Mouse (Mus musculus): Measurements from ENCODE around the gene Lpin3. TPM values are rescaled to one million over a fixed set of nuclear protein-coding genes. Genes with fewer than 3 reads are reported as not detected.

Lpin3 gene
- 0.25 and 0.29 TPM in 2 replicates for polyA plus RNA-seq (2016; fragmentation: Nextera tagmentation; extraction: Ambion mirVana)

- Histone ChIP-seq H3K9me3 (replicated peaks) (no peaks in the 10 kb centered on the region), H3K4me3 (no peak within 1 kb of the TSS), H3K27me3 (ENCODE audit: low read depth, poor library complexity, severe bottlenecking) (no peaks in the 10 kb centered on the region), H3K4me1 (no peaks in the 10 kb centered on the region), H3K27ac (replicated peaks) (no peak within 1 kb of the TSS), H3K36me3 (no peaks in the 10 kb centered on the region)
- no peak for DNase-seq (ENCODE audit: low spot score)
- WGBS = 82% methylated on average over 13 of the region's 13 CpGs
Observed at GRCm38 (mm10) chr2:160880453-160881195, at the start of gene Lpin3. Lpin3 (plus strand) TSS chr2:160880670.

- no peaks in the 10 kb centered on the region for H3K27me3 ChIP-seq (ENCODE audit: low read depth, poor library complexity, severe bottlenecking)
Observed at GRCm38 (mm10) chr2:160840838-160841237, 39.6 kb upstream of the Lpin3 start.

GRCm38 (mm10) chr2:160847664-160848063, 32.8 kb upstream of the Lpin3 start:
- H3K36me3 ChIP-seq = no peaks in the 10 kb centered on the region
- H3K4me1 ChIP-seq = no peaks in the 10 kb centered on the region
- H3K27ac ChIP-seq (replicated peaks) = no peak overlapping the region
- H3K4me3 ChIP-seq = no peak overlapping the region
- no peaks in the 10 kb centered on the region for H3K27me3 ChIP-seq (ENCODE audit: low read depth, poor library complexity, severe bottlenecking)
- H3K9me3 ChIP-seq (replicated peaks) = no peaks in the 10 kb centered on the region
- WGBS = 83% methylated on average over 1 of the region's 1 CpGs
- DNase-seq (ENCODE audit: low spot score) = no peak

More at GRCm38 (mm10) chr2:160840838-160841237, 39.6 kb upstream of the Lpin3 start:
- Histone ChIP-seq H3K4me1 (0 out of 2 replicates have a peak, but pooled peaks cover 3% of the 10 kb centered on the region), H3K36me3 (no peaks in the 10 kb centered on the region), H3K27ac (replicated peaks) (no peak overlapping the region), H3K9me3 (replicated peaks) (no peaks in the 10 kb centered on the region), H3K4me3 (no peak overlapping the region)
- DNase-seq (ENCODE audit: low spot score) = no peak

- WGBS = 85% methylated on average over 2 of the region's 2 CpGs
Observed at GRCm38 (mm10) chr2:160848186-160848585, 32.3 kb upstream of the Lpin3 start.

GRCm38 (mm10) chr2:160849617-160850240, 30.7 kb upstream of the Lpin3 start:
- no peak for DNase-seq (ENCODE audit: low spot score)
- Histone ChIP-seq H3K27ac (replicated peaks) (no peak overlapping the region), H3K9me3 (replicated peaks) (no peaks in the 10 kb centered on the region), H3K36me3 (no peaks in the 10 kb centered on the region), H3K4me3 (no peak overlapping the region), H3K4me1 (no peaks in the 10 kb centered on the region), H3K27me3 (ENCODE audit: low read depth, poor library complexity, severe bottlenecking) (no peaks in the 10 kb centered on the region)
- WGBS = 84% methylated on average over 3 of the region's 3 CpGs

More at GRCm38 (mm10) chr2:160848186-160848585, 32.3 kb upstream of the Lpin3 start:
- Histone ChIP-seq H3K4me3 (no peak overlapping the region), H3K4me1 (no peaks in the 10 kb centered on the region), H3K9me3 (replicated peaks) (no peaks in the 10 kb centered on the region), H3K36me3 (no peaks in the 10 kb centered on the region), H3K27ac (replicated peaks) (no peak overlapping the region), H3K27me3 (ENCODE audit: low read depth, poor library complexity, severe bottlenecking) (no peaks in the 10 kb centered on the region)
- no peak for DNase-seq (ENCODE audit: low spot score)

GRCm38 (mm10) chr2:160850360-160850759, 30.1 kb upstream of the Lpin3 start:
- Histone ChIP-seq H3K9me3 (replicated peaks) (no peaks in the 10 kb centered on the region), H3K36me3 (no peaks in the 10 kb centered on the region), H3K27me3 (ENCODE audit: low read depth, poor library complexity, severe bottlenecking) (no peaks in the 10 kb centered on the region), H3K4me3 (no peak overlapping the region), H3K27ac (replicated peaks) (no peak overlapping the region), H3K4me1 (no peaks in the 10 kb centered on the region)
- 85% methylated on average over 3 of the region's 3 CpGs for WGBS
- no peak for DNase-seq (ENCODE audit: low spot score)

- DNase-seq (ENCODE audit: low spot score) = no peak
- Histone ChIP-seq H3K36me3 (no peaks in the 10 kb centered on the region), H3K4me1 (no peaks in the 10 kb centered on the region), H3K9me3 (replicated peaks) (no peaks in the 10 kb centered on the region; the same call in 1 of the 2 replicates), H3K27ac (replicated peaks) (no peak overlapping the region), H3K4me3 (no peak overlapping the region), H3K27me3 (ENCODE audit: low read depth, poor library complexity, severe bottlenecking) (no peaks in the 10 kb centered on the region)
Observed at GRCm38 (mm10) chr2:160854687-160855086, 25.8 kb upstream of the Lpin3 start.

- 80% methylated on average over 5 of the region's 5 CpGs for WGBS
- H3K9me3 ChIP-seq (replicated peaks) = no peaks in the 10 kb centered on the region; the same call in 1 of the 2 replicates
- H3K36me3 ChIP-seq = no peaks in the 10 kb centered on the region
- no peak overlapping the region for H3K27ac ChIP-seq (replicated peaks)
- H3K27me3 ChIP-seq (ENCODE audit: low read depth, poor library complexity, severe bottlenecking) = no peaks in the 10 kb centered on the region
- DNase-seq (ENCODE audit: low spot score) = no peak
- no peak overlapping the region for H3K4me3 ChIP-seq
- H3K4me1 ChIP-seq = no peaks in the 10 kb centered on the region
Observed at GRCm38 (mm10) chr2:160856359-160857102, 23.9 kb upstream of the Lpin3 start.

GRCm38 (mm10) chr2:160860363-160860762, 20.1 kb upstream of the Lpin3 start:
- no peak overlapping the region for H3K27ac ChIP-seq (replicated peaks)
- no peaks in the 10 kb centered on the region for H3K27me3 ChIP-seq (ENCODE audit: low read depth, poor library complexity, severe bottlenecking)
- no peaks in the 10 kb centered on the region for H3K36me3 ChIP-seq
- H3K9me3 ChIP-seq (replicated peaks) = no peaks in the 10 kb centered on the region; the same call in 1 of the 2 replicates
- 86% methylated on average over 1 of the region's 1 CpGs for WGBS
- H3K4me1 ChIP-seq = no peaks in the 10 kb centered on the region
- DNase-seq (ENCODE audit: low spot score) = no peak
- H3K4me3 ChIP-seq = no peak overlapping the region

GRCm38 (mm10) chr2:160864112-160864511, 16.4 kb upstream of the Lpin3 start:
- Histone ChIP-seq H3K9me3 (replicated peaks) (no peaks in the 10 kb centered on the region), H3K4me3 (no peak overlapping the region), H3K4me1 (no peaks in the 10 kb centered on the region), H3K36me3 (no peaks in the 10 kb centered on the region), H3K27ac (replicated peaks) (no peak overlapping the region), H3K27me3 (ENCODE audit: low read depth, poor library complexity, severe bottlenecking) (no peaks in the 10 kb centered on the region)
- no peak for DNase-seq (ENCODE audit: low spot score)
- 98% methylated on average over 1 of the region's 1 CpGs for WGBS

GRCm38 (mm10) chr2:160865266-160865665, 15.2 kb upstream of the Lpin3 start:
- no peak overlapping the region for H3K27ac ChIP-seq (replicated peaks)
- no peaks in the 10 kb centered on the region for H3K36me3 ChIP-seq
- H3K4me3 ChIP-seq = no peak overlapping the region
- H3K27me3 ChIP-seq (ENCODE audit: low read depth, poor library complexity, severe bottlenecking) = no peaks in the 10 kb centered on the region
- H3K9me3 ChIP-seq (replicated peaks) = no peaks in the 10 kb centered on the region
- no peaks in the 10 kb centered on the region for H3K4me1 ChIP-seq
- DNase-seq (ENCODE audit: low spot score) = no peak
- WGBS = 73% methylated on average over 2 of the region's 2 CpGs

- H3K4me3 ChIP-seq = no peak overlapping the region
- no peaks in the 10 kb centered on the region for H3K9me3 ChIP-seq (replicated peaks)
- no peaks in the 10 kb centered on the region for H3K27me3 ChIP-seq (ENCODE audit: low read depth, poor library complexity, severe bottlenecking)
- no peak for DNase-seq (ENCODE audit: low spot score)
- no peaks in the 10 kb centered on the region for H3K36me3 ChIP-seq
- H3K27ac ChIP-seq (replicated peaks) = no peak overlapping the region
- H3K4me1 ChIP-seq = peaks cover 18% of the 10 kb centered on the region
- WGBS = 79% methylated on average over 3 of the region's 3 CpGs
Observed at GRCm38 (mm10) chr2:160869446-160869845, 11.0 kb upstream of the Lpin3 start.

GRCm38 (mm10) chr2:160871310-160871709, 9.2 kb upstream of the Lpin3 start:
- Histone ChIP-seq H3K27me3 (ENCODE audit: low read depth, poor library complexity, severe bottlenecking) (no peaks in the 10 kb centered on the region), H3K36me3 (no peaks in the 10 kb centered on the region), H3K27ac (replicated peaks) (no peak overlapping the region), H3K4me1 (peaks cover 18% of the 10 kb centered on the region), H3K4me3 (no peak overlapping the region), H3K9me3 (replicated peaks) (no peaks in the 10 kb centered on the region)
- DNase-seq (ENCODE audit: low spot score) = no peak
- WGBS = 89% methylated on average over 3 of the region's 3 CpGs

Measured in midbrain, embryonic 10.5 days (tissue).